Mouse (Mus musculus): ENCODE data around the gene Dnajc25.

Gene Dnajc25

DNA sequence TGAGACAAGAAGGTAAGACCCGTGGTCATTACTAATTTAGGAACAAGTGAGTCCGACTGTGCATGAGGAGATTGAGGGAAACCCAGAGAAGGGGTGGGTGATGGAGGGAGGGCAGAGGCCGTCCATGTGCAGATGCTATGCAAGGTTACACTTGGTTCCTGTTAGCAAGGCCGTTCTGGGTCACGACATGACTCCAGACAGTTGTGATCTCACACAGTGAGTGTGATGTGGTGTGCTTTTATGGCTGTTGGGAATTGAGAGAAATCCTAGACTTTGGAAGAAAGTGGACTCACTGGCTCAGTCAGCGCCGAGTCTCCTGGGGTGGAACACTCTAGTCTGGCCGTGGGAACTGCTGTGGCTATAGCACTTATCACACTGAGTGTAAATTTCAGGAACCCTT is 11.3 kb downstream of the Dnajc25 start:
- no peak for DNase-seq (ENCODE audit: low spot score)

DNA sequence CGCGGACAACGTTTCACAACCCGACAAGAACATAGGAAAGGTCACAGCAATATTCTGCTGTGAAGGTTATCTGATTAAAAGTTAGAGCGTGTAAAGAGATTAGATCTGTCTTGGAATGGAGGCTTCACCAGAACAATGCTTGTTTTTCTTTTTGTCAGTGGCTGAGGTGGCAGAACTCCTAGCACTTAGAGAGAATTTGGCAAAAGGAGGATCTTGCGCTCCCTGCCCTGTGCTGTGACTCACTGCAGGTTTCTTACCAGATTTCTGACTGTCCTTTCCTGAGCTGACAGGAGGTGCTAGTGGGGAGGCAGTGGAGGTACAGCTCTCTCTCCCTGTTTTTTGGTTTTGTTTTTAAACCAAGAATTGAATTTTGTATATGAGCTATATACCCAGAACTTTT is 12.2 kb downstream of the Dnajc25 start:
- DNase-seq (ENCODE audit: low spot score): no peak

DNA sequence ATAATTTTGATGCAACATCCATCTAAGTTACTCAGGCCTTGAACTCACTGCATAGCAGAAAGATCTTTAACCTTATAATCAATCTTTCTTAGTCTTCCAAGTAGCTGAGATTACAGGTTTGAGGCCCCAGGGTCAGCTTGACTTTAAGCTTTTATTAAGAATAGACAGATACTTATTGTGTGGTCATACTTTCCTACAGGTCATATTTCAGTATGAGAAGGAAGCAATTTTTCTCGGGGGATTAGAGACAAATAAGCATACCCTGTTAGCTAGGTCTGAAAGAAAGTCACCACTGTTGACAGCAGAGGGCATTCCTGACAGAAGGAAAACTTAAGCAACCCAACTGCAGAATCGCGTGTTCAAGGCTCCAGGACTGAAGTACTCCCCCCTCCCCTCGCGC is 13.1 kb downstream of the Dnajc25 start:
- no peak for DNase-seq (ENCODE audit: low spot score)

DNA sequence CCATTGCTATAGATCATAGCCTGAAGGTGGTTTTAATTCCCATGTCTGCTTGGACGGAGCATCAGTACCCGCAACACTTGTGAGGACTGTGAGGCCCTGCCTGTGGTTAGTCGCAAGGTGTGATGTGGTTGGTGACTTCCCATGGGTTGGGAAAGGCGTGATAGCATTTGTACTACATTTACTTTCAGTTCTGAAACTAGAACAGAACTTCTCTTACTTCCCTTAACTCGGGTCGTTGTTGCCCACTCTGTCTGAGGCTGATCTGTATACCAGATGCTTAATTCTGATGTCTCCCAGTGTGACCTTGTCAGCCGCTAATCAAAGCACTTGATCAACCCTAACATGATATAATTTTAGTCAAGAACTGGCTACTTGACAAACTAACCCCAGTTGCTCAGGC is 14.3 kb downstream of the Dnajc25 start:
- no peak for DNase-seq (ENCODE audit: low spot score)

DNA sequence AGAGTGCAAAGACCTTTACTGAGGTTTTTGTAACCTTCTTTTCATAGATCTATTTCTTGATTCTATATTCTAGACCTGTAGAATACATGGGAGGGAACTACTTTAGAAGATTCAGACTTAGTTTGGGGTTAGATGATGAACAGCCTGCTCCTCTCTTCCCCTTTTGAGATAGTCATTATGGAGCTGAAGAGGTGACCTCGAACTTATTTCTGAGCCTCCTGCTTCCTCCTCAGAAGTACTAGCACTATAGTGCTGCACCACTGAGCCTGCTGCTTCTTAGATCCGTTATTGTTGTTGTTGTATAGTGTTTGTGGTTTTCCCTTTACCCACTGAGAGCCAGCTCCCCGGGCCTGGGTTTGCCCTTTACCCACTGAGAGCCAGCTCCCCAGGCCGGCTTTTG is 14.8 kb downstream of the Dnajc25 start:
- no peak for DNase-seq (ENCODE audit: low spot score)

DNA sequence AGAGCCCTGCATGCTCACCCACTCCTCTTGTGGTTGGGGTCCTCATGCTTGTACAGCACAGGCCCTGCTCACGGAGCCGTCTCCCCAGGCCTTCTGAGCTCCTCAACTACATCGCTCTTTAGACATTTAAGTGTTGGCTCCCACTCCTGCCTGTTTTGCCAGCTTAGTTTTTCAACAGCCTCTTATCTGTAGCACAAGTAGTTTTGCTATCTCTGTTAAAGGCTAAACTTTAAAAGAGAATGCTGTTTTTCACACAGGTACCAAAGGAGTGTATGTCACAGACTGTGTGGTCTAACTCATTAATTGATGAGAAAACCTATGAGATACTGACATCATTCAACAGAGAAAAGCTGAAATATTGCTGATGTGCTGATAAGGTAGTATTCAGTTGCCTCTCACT is 16.6 kb downstream of the Dnajc25 start:
- no peak for DNase-seq (ENCODE audit: low spot score)

GRCm38 (mm10) chr4:59015181-59015580 is 20.3 kb downstream of the Dnajc25 start:
- DNase-seq (ENCODE audit: low spot score): no peak

DNA sequence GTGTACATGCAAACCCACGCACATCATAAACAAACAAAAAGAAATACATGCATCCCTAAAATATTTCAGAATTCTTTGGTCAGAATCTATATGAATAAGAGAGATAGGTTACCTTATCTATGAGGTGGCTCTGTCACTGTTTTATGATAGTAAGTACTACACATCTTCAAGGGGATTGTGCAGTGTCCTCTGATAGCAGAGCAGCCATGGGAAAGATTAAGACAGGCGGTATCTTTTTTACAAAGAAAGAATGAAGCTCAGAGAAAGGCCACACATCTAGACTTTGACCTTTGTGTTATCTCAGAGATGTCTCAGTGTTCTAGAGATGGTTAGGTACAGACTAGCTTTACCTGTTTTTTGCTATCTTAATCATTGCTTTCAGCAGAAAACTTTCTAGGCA is 22.1 kb downstream of the Dnajc25 start:
- no peak for DNase-seq (ENCODE audit: low spot score)

GRCm38 (mm10) chr4:59034325-59034917 is 39.6 kb downstream of the Dnajc25 start:
- DNase-seq (ENCODE audit: low spot score): no peak

- DNase-seq (ENCODE audit: low spot score): peak; percentile 57
These were observed 40.3 kb downstream of the Dnajc25 start, which contains the start of gene Gng10 for GRCm38 (mm10) chr4:59034918-59035785. Gng10 (plus strand) TSS chr4:59035088.

- DNase-seq (ENCODE audit: low spot score): no peak
These were observed 41.0 kb downstream of the Dnajc25 start for GRCm38 (mm10) chr4:59035786-59036350.

- DNase-seq (ENCODE audit: low spot score): peak; percentile 58
These were observed 41.7 kb downstream of the Dnajc25 start for GRCm38 (mm10) chr4:59036490-59037127.

- DNase-seq (ENCODE audit: low spot score): no peak
These were observed 42.7 kb downstream of the Dnajc25 start for GRCm38 (mm10) chr4:59037525-59037924.

- DNase-seq (ENCODE audit: low spot score): no peak
These were observed 45.8 kb downstream of the Dnajc25 start for GRCm38 (mm10) chr4:59040397-59041287.

GRCm38 (mm10) chr4:59043074-59043473 is 48.2 kb downstream of the Dnajc25 start:
- DNase-seq (ENCODE audit: low spot score): no peak

- DNase-seq (ENCODE audit: low spot score): no peak
These were observed 49.0 kb downstream of the Dnajc25 start for GRCm38 (mm10) chr4:59043891-59044290.

DNA sequence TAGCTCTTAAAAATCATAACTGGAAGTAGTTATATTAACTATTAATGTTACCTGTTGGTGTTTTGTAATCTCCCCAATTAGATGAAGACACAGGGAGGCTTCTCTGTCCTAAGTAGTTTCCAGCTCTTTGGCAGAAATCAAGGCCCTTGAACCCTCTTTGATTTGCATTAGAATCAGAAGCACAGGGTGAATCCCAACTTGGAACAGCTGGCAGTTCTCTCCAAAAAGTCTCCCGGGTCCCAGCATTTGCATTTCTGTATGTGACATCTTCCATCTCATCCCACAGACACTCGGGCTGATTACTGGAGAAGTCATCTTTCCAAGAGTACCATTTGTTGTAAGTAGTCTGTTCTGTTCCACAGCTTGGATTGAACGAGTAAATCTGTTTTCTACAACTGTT is 52.4 kb downstream of the Dnajc25 start:
- no peak for DNase-seq (ENCODE audit: low spot score)

DNA sequence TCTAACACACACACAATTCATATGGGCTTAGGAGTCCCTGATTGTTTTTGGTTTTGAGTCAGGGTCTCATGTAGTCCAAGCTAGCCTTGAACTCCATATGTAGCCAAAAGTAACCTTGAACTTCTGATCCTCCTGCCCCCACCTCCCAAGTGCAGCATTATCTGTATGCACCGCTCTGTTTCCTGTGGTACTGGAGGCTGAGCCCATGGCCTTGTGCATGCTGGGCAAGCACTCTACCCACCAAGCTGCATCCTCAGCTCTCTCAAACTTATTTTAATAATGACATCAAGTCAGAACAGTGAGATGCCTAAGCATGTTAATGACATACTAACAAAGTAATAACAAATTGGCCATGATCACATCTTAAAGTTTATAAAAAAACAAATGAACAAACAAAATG is 56.2 kb downstream of the Dnajc25 start:
- DNase-seq (ENCODE audit: low spot score): no peak

- no peak for DNase-seq (ENCODE audit: low spot score)
These were observed 63.1 kb downstream of the Dnajc25 start for GRCm38 (mm10) chr4:59057929-59058328.

GRCm38 (mm10) chr4:59062526-59062925 is 67.7 kb downstream of the Dnajc25 start:
- no peak for DNase-seq (ENCODE audit: low spot score)

DNA sequence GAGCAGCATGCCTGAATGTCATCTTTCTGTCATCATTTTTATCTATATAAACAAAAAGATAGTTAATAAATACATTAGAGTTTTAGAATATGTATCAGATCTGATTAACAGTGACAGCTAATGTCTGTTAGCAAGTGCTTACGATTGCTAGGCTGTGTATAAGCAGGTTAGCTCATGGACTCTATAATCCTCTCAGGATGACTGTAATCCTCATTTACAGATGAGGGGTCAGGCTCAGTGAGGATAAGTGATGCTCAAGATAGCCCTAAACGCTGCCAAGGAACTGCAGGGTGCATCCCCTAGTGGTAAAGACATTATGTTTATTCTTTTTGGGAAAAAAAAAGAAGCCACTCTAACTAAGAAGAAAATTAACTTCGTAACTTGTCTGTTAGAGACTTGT is 74.4 kb downstream of the Dnajc25 start:
- DNase-seq (ENCODE audit: low spot score): no peak

Data from yolk sac, embryonic 10.5 days (tissue).